Mouse (Mus musculus): ENCODE measurements around the gene Gm20388. TPM values are rescaled to one million over a fixed set of nuclear protein-coding genes. Genes with fewer than 3 reads are reported as not detected.
A peak's percentile ranks its signal among the peaks of the same experiment; 100 is the strongest.
"Not testable (repeated sequence)": the region's sequence is repeated elsewhere in the genome, so short reads cannot be mapped to it uniquely, and the experiment has no call there.

Gm20388 gene
- total RNA-seq, 2 experiments from 2014 or later = 8.8 TPM

DNA sequence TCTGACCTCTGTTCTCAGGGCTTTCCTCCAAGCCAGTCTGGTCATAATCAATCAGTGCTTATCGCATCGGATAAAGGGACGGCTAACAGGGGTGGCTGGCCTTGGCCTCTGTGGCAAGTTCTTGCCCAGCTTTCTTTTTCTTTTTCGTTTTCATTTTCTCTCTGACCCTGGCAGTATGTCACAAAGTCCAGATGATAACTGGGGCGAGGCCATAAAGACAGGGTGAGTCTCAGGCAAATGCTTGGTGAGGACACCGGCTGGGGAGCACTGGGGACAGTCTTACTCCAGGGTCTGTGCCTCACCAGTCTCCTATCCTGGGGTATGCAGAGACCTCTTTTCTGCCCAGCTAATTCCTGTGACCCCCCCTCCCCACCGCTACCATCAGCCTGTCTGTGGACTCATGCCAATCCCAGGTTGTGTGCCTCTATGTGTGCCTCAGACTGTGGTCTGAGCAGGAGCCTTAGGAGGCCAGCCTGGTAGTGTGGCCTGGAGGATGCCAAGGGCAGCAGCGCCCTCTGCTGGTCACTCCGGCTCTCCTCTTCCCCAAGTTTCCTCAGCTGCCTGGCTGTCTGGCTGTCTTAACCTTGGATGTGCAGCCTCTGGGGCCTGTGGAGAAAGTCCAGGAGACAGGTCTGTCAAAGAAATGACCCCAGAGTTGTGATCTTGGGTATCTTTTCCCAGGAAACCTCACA, 885.4 kb downstream of the Gm20388 start:
- DNase-seq (ENCODE audit: extremely low spot score in 1 of 2, low spot score in 1 of 2) = peak; percentile 69 to 87

- no peak for DNase-seq (ENCODE audit: extremely low spot score in 1 of 2, low spot score in 1 of 2)
Measured at GRCm38 (mm10) chr8:120797019-120797727, 886.5 kb downstream of the Gm20388 start.

DNA sequence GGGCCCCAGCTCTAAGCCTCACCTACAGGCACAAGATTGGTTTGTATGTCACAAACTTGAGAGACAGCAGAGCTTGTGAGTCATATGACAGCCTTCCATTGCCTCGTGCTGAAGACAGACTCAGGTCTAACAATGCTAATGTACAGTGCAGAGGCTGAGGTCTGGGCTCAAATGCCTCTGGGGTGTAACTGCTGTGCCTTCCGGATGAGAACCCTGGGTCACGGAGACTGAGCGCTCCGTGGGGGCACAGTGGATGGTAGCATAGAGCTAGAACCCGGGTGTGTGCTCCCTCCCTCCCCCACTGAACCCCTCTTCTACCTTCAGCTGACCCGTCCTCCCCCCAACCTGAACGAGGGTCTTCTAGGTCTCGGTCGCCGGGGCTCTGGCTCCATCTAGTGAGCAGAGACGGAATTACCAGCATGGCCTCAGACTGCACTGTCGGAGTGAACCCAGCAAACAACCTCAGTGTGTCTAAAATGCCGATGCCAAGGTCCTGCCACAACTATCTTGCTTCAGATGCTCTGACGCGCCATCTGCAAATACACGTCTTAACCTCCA, 889.7 kb downstream of the Gm20388 start:
- DNase-seq (ENCODE audit: extremely low spot score in 1 of 2, low spot score in 1 of 2) = peak; percentile 59 to 78

DNA sequence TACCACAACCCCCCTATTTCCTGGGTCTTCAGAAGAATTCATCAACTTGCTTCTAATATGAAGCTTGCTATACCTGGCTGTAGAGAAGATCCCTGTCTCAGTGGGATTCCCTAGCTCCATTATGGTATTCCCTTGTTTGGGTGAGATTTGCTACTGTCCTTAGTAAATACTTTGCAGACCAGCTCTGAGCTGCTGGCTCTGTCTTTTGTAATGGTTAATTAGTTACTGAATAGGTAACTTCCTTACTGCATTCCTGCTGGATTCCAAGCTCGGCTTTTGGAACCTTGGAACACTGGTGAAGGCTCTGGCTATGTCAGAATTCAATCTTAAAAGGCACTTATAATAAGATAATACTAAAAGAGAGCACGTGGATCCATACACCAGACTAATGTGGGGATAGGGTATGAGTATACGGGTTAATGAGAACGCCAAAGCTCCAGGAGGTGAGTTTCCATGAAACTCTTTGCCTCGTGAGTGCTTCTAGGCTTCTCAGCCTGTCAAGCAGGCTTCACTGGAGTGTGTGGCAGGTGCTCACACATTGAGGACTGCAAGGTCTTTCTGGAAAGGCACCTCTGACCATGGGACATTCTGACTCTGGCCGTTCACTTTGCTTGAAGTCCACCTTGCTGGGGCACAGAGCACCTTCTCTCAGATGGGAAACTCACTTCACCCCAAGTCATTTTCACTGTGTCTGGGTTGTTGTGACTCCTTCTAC, 893.2 kb downstream of the Gm20388 start:
- DNase-seq (ENCODE audit: extremely low spot score in 1 of 2, low spot score in 1 of 2) = not testable (repeated sequence)

- DNase-seq (ENCODE audit: extremely low spot score in 1 of 2, low spot score in 1 of 2) = no peak
Measured at GRCm38 (mm10) chr8:120804741-120805140, 894.1 kb downstream of the Gm20388 start.

GRCm38 (mm10) chr8:120806780-120807264, 896.2 kb downstream of the Gm20388 start:
- no peak for DNase-seq (ENCODE audit: extremely low spot score in 1 of 2, low spot score in 1 of 2)

DNA sequence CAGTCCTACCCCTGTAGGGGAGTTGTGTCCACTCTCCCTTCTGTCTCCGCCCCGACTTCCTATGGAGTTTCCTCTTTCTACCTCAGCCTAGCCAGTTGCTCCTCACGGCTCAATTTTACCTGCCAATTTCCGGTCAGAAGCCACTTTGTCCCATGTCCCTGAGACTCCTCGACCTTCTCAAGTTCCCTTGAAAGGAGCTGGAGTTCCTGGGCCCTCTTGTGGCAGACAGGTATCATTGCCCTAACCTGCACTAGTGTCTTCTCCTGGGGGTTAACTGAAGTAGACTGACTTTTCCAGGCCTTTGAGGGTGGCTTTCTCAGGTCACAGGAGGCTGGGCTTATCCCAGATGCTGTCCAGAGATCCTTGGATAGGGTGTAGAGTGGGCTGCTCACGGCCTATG, 897.1 kb downstream of the Gm20388 start:
- no peak for DNase-seq (ENCODE audit: extremely low spot score in 1 of 2, low spot score in 1 of 2)

DNA sequence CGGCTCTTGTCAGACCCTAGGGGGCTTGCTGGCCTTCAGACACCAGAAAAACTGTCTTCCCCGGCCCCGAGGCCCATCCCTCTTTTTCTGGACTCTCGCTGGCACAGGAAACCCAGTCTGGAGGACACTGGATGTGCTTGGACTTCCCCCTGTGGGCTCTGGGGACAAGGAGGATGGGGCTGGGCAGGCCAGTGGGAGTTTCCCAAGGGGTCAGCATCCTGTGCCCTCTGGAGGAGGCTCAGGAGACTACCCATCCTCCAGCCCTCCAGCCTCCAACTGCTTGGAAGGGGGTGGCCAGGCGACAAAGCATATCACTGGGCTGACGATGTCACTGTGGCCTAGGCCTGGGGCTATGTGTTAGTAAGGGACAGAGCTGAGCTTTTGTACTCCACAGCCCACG, 898.4 kb downstream of the Gm20388 start:
- no peak for DNase-seq (ENCODE audit: extremely low spot score in 1 of 2, low spot score in 1 of 2)

GRCm38 (mm10) chr8:120811953-120812352, 901.3 kb downstream of the Gm20388 start:
- no peak for DNase-seq (ENCODE audit: extremely low spot score in 1 of 2, low spot score in 1 of 2)

DNA sequence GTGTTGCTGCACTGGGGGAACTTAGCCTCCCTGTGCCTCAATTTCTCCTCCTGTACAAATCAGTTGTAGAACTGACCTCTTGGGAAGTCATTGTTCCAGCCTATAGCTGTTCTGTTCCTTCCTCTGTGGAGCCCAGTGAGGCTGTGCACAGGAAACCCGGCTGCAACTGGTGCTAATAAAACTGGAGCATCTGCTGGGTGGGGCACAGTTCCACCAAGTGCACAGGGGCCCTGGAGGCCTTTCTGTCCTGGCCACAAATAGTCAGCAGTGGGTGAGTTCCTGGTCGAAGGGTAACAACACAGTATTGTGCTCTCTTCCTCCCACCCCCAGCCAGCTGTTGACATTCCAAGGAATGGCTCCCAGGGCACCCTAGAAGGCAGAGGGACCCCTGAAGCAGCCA, 902.4 kb downstream of the Gm20388 start:
- DNase-seq (ENCODE audit: extremely low spot score in 1 of 2, low spot score in 1 of 2) = no peak

DNA sequence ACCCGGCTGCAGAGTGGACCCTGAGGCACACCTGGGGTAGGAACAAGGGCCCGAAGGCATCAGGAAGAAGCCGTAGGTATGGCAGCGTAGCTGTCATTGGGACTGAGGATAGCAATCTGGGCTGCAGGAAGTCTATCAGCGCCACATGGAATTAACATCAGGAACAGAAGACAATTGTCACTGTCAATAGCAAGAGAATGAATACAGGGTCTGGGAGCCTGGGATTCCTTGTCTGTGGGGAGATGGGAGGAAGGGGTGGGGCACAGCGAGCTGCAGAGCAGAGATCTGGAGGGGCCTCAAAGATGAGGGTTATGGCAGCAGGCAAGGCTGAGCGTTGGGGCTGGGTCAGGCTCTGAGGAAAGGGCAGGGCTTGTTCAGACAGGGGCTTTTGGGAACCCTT, 903.2 kb downstream of the Gm20388 start:
- no peak for DNase-seq (ENCODE audit: extremely low spot score in 1 of 2, low spot score in 1 of 2)

DNA sequence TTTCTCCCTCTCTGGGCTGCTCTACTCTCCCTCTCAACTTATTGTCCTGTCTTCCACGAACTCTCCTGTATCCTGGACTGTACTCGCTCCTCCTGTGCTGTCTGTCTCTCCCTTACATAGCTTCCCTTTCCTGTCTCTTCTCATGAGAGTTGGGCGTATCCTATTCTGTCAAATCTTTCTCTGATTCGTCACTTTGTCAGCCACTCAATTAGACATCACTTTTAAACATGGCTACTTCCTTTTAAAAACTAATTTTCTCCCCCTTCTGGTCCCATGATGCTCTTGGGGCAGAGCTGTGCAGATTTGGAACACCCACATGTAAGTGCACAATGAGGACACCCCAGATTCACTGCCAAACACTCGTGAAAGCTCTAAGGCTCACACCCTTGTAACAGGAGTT, 905.7 kb downstream of the Gm20388 start:
- DNase-seq (ENCODE audit: extremely low spot score in 1 of 2, low spot score in 1 of 2) = no peak

DNA sequence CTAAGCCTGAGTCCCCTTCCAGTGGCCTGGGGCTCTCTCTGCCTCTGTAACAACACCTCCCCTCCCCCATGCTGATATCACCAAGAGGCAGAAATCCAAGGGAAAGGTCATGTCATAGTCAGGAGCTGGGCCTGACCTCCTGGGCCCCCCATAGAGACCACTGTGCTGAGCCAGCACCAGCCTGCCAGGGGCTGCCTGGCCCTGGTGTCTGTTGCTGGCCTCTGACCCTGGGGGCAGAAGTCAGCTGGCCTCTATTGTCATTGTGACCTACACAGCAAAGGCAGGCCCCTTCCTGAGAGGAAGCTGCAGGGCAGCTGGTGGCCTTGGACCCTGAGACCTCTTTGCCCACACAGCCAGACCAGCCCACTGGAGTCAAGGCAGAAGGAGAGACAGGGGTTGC, 909.3 kb downstream of the Gm20388 start:
- DNase-seq (ENCODE audit: extremely low spot score in 1 of 2, low spot score in 1 of 2) = no peak

GRCm38 (mm10) chr8:120821399-120822170, 910.9 kb downstream of the Gm20388 start:
- peak; percentile 30 to 77 for DNase-seq (ENCODE audit: extremely low spot score in 1 of 2, low spot score in 1 of 2)

- DNase-seq (ENCODE audit: extremely low spot score in 1 of 2, low spot score in 1 of 2) = no peak
Measured at GRCm38 (mm10) chr8:120823331-120823730, 912.7 kb downstream of the Gm20388 start.

GRCm38 (mm10) chr8:120823887-120824286, 913.2 kb downstream of the Gm20388 start:
- DNase-seq (ENCODE audit: extremely low spot score in 1 of 2, low spot score in 1 of 2) = no peak

- no peak for DNase-seq (ENCODE audit: extremely low spot score in 1 of 2, low spot score in 1 of 2)
Measured at GRCm38 (mm10) chr8:120824638-120825037, 914.0 kb downstream of the Gm20388 start.

DNA sequence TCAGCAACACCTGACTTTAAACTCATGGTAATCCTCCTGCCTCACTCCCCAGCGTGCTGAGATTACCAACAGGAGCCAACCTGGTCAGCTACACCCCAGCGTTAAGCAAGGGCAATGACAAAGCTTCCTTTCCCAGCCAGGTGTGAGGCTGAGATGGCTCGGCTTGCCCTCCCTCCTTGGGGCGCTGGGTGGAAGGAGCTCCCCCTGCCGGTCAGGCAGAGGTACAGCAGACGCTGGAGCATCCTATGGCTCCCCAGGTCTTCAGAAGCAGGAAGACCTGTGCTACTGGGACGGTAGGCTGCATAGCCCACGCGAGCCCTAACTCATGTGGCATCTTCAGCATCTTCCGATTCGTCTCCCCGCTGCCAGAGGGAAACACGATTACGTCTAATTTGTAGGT, 917.6 kb downstream of the Gm20388 start:
- peak; percentile 14 to 39 for DNase-seq (ENCODE audit: extremely low spot score in 1 of 2, low spot score in 1 of 2)

DNA sequence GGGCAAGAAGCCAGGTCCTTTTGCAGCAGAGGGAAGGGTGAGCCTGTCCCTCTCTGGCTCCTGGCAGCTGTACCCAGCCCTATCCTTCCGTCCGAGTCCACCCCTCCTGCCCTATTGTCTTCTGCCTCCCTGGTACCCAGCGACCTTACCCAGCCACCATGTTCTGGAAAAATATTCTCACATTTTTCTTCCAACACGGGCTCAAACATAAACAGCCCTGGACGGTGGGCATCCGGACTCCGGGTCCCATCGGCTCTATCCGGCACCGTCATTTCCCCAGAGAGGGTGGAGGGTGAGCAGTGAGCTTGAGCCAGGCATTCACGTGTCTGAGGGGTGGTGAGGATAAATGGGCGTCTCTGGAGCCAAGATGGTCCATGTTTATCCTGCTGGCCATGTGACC, 920.0 kb downstream of the Gm20388 start:
- DNase-seq (ENCODE audit: extremely low spot score in 1 of 2, low spot score in 1 of 2) = no peak

DNA sequence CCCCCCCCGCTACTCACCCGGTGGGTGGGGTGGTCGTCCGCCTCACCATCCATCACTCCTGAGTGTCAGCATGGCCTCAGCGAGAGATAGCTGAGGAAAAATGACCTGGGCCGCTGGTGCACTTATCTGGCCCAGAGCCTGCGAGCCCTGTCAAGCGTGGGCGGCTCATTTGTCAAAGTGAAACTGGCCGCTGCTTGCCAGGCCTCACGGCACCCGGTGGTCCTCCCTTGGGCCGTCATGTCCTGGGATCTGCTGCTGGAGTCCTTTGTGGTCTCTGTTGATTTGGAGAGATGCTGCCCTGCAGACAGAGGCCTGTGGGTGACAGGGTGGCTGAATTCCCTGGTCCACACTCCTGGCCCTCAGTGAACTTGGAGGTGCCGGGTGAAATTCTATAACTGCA, 921.4 kb downstream of the Gm20388 start:
- no peak for DNase-seq (ENCODE audit: extremely low spot score in 1 of 2, low spot score in 1 of 2)
